Mouse (Mus musculus) intestine, embryonic 15.5 days (tissue): ENCODE measurements around the gene Plekhd1. TPM values are rescaled to one million over a fixed set of nuclear protein-coding genes. Genes with fewer than 3 reads are reported as not detected.
A peak's percentile ranks its signal among the peaks of the same experiment; 100 is the strongest.

Experiments used
- ATAC-seq: fragments of 200-750 bp; cut with Nextera tagmentation; 2 replicates; pipeline ENCODE4 v1.8.0; 2017; ENCODE audit warnings: moderate TSS enrichment, moderate library complexity
- H3K27ac ChIP-seq: fragments of 300-500 bp; sonication (generic); 2 replicates; pipeline ENCODE4 v1.5.1; 2015; ENCODE audit warnings: mild to moderate bottlenecking, inconsistent platforms
- H3K27me3 ChIP-seq: fragments of 300-500 bp; sonication (generic); replicated peaks from 2 replicates; pipeline ENCODE4 v1.6.1; 2015; ENCODE audit warnings: inconsistent platforms
- H3K36me3 ChIP-seq: fragments of 300-500 bp; sonication (generic); 2 replicates; pipeline ENCODE4 v1.6.1; 2015; ENCODE audit warnings: inconsistent platforms
- H3K4me1 ChIP-seq: fragments of 300-500 bp; sonication (generic); replicated peaks from 2 replicates; pipeline ENCODE4 v1.6.1; 2015; ENCODE audit warnings: inconsistent platforms
- H3K4me2 ChIP-seq: fragments of 300-500 bp; sonication (generic); replicated peaks from 2 replicates; pipeline ENCODE4 v1.6.1; 2015; ENCODE audit warnings: mild to moderate bottlenecking, inconsistent platforms
- H3K4me3 ChIP-seq: fragments of 300-500 bp; sonication (generic); replicated peaks from 2 replicates; pipeline ENCODE4 v1.5.1; 2015; ENCODE audit warnings: inconsistent platforms
- H3K9ac ChIP-seq: fragments of 300-500 bp; sonication (generic); 2 replicates; pipeline ENCODE4 v1.6.1; 2015; ENCODE audit warnings: inconsistent platforms
- H3K9me3 ChIP-seq: fragments of 300-500 bp; sonication (generic); 2 replicates; pipeline ENCODE4 v1.6.1; 2016; ENCODE audit warnings: inconsistent platforms
- WGBS: fragments of 180-500 bp; shearing (Covaris S2); methylation state at CpG from one replicate; pipeline ENCODE4 v1.1.7; 2015; 5-methylcytosine and 5-hydroxymethylcytosine counted together
- polyA plus RNA-seq: library from polyadenylated mRNA; unstranded; fragments of >200 nt; fragmentation: Nextera tagmentation; extraction: Ambion mirVana; gene quantifications from 2 replicates; pipeline ENCODE4 v1.2.1, GENCODE M21; 2015

Plekhd1 gene
- polyA plus RNA-seq, 1 experiment from 2014 or later: 13.4 TPM

DNA sequence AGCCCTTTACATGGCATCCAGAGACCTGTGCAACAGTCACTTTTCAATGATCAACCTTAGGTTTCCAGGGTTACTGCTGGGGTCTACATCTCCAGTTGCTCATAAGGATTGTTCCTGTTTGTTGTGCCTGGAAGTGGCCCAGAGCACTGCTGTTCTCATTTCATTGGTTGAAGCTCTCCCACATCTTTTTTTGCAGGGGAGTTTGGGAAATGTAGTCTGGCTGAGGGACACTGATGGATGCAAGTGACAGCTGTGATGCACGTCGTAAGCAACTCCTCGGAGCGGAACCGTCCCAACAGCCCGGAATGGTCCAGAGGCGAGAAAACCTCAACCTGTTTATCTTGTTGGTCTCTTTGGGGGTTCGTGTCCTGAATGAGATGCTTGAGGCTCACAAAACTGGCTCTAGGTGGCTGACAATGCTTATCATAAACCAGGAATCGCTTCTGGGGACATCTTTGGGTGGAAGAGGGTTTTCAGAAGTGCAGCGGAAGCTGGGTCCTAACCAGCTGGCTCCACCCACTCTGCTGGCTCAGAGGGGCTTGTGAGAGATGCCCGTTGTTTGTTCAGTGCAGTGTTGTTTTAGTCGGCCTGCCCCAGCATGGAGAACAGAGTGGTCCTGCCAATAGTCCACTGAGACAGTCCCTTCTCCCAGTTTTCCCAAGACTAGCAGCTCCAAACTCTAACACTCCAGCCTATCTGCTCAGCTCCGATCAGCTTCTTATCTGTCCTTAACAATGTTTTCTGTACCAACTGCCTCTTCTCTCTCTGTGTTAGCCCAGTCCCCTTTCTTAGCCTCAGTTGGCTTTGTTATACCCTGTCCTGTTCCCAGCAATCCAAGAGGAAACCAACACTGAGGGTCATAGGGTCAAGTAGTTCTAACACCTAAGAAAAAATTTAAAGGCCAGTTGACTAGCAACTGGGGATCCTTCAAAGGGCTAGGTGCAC lies 42.4 kb downstream of the Plekhd1 start:
- no peaks in the 10 kb centered on the region for H3K36me3 ChIP-seq
- no peak overlapping the region for H3K27ac ChIP-seq
- no peak overlapping the region for H3K9ac ChIP-seq
- no peak overlapping the region for H3K4me3 ChIP-seq
- WGBS: 58% methylated on average over 13 of the region's 13 CpGs
- no peaks in the 10 kb centered on the region; the same call in 1 of the 2 replicates for H3K4me1 ChIP-seq
- no peaks in the 10 kb centered on the region for H3K27me3 ChIP-seq
- no peak for ATAC-seq
- H3K4me2 ChIP-seq: no peak overlapping the region
- H3K9me3 ChIP-seq: no peaks in the 10 kb centered on the region

DNA sequence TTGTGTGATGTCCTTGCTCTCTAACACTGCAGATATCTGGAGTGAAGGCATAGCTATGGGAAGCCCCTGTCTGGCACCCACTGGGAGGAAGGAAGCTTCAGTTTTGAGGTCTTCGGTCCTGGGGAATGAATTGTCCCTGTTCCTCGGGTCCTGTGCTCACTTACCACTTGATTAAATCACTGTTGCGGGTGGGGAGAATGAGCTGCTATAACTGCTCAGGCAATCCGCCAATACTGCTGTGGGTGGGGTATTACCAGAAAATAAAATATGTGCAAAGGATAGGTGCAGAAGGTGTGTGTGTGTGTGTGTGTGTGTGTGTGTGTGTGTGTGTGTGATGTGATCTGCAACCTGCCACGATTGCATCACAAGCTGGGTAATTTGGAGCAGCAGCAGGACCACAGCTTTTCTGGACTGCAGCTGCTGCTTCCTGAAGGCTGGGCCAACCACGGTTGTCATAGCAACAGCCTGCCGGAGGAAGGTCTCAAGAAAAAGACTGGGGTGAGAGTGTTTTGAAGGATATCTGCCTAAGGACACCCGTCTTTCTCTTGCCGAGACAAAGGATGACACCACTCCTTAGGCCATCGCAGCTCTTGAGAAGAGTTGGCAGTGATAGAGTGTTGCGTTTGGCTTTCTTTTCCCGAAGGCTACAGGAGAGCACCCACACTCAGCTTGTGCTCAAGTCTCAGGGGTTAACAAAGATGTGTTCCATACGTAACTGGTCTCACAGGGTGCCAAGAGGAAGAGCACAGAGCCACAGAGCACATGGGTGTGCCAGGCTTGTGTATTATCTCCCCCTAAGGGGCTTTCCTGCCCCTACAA lies 44.3 kb downstream of the Plekhd1 start:
- Histone ChIP-seq H3K4me1 (no peaks in the 10 kb centered on the region; the same call in 1 of the 2 replicates), H3K4me3 (no peak overlapping the region), H3K9me3 (no peaks in the 10 kb centered on the region), H3K4me2 (no peak overlapping the region), H3K36me3 (no peaks in the 10 kb centered on the region), H3K27ac (no peak overlapping the region), H3K27me3 (no peaks in the 10 kb centered on the region), H3K9ac (no peak overlapping the region)
- ATAC-seq: peak; percentile 41; the same call in 1 of the 2 replicates
- 27% methylated on average over 13 of the region's 13 CpGs for WGBS

GRCm38 (mm10) chr12:80737283-80737600 lies 44.9 kb downstream of the Plekhd1 start:
- Histone ChIP-seq H3K9ac (no peak overlapping the region), H3K4me3 (no peak overlapping the region), H3K36me3 (no peaks in the 10 kb centered on the region), H3K4me1 (no peaks in the 10 kb centered on the region; the same call in 1 of the 2 replicates), H3K4me2 (no peak overlapping the region), H3K9me3 (no peaks in the 10 kb centered on the region), H3K27ac (no peak overlapping the region), H3K27me3 (no peaks in the 10 kb centered on the region)
- WGBS: 65% methylated on average over 5 of the region's 5 CpGs
- ATAC-seq: no peak

- 32% methylated on average over 9 of the region's 9 CpGs for WGBS
These were observed 47.1 kb downstream of the Plekhd1 start for GRCm38 (mm10) chr12:80739482-80739881.

GRCm38 (mm10) chr12:80744614-80745013 lies 52.2 kb downstream of the Plekhd1 start:
- ATAC-seq: no peak

More at GRCm38 (mm10) chr12:80739482-80739881, 47.1 kb downstream of the Plekhd1 start:
- no peak overlapping the region for H3K4me3 ChIP-seq
- H3K9ac ChIP-seq: no peak overlapping the region
- H3K27me3 ChIP-seq: no peaks in the 10 kb centered on the region
- H3K9me3 ChIP-seq: no peaks in the 10 kb centered on the region
- H3K27ac ChIP-seq: no peak overlapping the region
- H3K36me3 ChIP-seq: no peaks in the 10 kb centered on the region
- no peak overlapping the region for H3K4me2 ChIP-seq
- no peaks in the 10 kb centered on the region; the same call in 1 of the 2 replicates for H3K4me1 ChIP-seq
- ATAC-seq: no peak

DNA sequence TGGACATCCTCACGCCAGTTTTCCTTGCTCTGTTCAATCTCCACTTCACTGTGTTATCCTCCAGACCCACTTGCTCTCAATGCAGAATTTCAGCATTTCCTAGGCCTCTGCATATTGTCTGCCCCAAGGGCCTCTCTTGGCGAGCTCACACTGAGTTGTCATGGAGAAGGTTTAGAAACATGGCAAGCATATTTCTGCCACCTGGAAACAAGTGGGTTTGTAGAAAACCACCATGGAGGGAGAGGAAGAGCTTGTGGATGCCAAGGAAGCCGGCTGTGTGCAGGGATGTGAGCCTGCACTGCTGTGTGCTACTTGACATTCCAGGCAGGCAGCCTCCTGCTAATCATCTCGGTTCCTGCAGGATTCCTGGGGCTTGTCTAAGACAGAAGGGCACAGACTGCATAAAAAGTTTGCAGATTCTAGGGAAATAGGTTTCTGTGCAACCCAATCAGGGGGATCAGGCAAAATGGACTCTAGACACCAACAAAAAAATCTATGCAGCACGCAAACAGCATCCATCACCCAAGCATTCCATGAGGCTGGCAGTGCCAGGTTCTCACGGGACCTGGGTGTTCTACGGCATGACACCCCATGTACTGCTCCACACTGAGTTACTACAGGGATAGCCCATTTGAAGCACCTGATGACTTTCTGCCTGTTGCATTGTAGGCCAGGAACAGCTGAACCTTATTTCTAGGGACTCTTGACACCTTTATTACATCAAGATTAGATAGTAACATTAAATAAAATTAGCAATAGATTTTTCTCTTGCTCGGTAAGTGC lies 53.8 kb downstream of the Plekhd1 start:
- Histone ChIP-seq H3K36me3 (no peaks in the 10 kb centered on the region), H3K27ac (no peak overlapping the region), H3K9ac (no peak overlapping the region), H3K4me1 (no peaks in the 10 kb centered on the region), H3K9me3 (no peaks in the 10 kb centered on the region), H3K4me2 (no peak overlapping the region), H3K4me3 (no peak overlapping the region), H3K27me3 (no peaks in the 10 kb centered on the region)
- ATAC-seq: no peak
- 54% methylated on average over 8 of the region's 8 CpGs for WGBS

More at GRCm38 (mm10) chr12:80744614-80745013, 52.2 kb downstream of the Plekhd1 start:
- no peaks in the 10 kb centered on the region for H3K9me3 ChIP-seq
- H3K27ac ChIP-seq: no peak overlapping the region
- H3K4me2 ChIP-seq: no peak overlapping the region
- no peaks in the 10 kb centered on the region for H3K4me1 ChIP-seq
- no peak overlapping the region for H3K4me3 ChIP-seq
- no peak overlapping the region for H3K9ac ChIP-seq
- WGBS: 70% methylated on average over 1 of the region's 1 CpGs
- no peaks in the 10 kb centered on the region for H3K36me3 ChIP-seq
- H3K27me3 ChIP-seq: no peaks in the 10 kb centered on the region

- no peak for ATAC-seq
- no peak overlapping the region for H3K4me2 ChIP-seq
- no peak overlapping the region for H3K27ac ChIP-seq
- H3K27me3 ChIP-seq: peaks cover 12% of the 10 kb centered on the region
- no peak overlapping the region for H3K9ac ChIP-seq
- 84% methylated on average over 6 of the region's 6 CpGs for WGBS
- no peaks in the 10 kb centered on the region for H3K9me3 ChIP-seq
- H3K4me3 ChIP-seq: no peak overlapping the region
- no peaks in the 10 kb centered on the region for H3K36me3 ChIP-seq
- H3K4me1 ChIP-seq: no peaks in the 10 kb centered on the region
These were observed 59.2 kb downstream of the Plekhd1 start for GRCm38 (mm10) chr12:80751556-80751955.

- Histone ChIP-seq H3K36me3 (no peaks in the 10 kb centered on the region), H3K4me2 (peak overlapping the region; percentile 99), H3K27me3 (peaks cover 55% of the 10 kb centered on the region), H3K4me1 (peaks cover 28% of the 10 kb centered on the region), H3K27ac (peak overlapping the region; percentile 18; the same call in 1 of the 2 replicates), H3K9ac (peak overlapping the region; percentile 56), H3K9me3 (no peaks in the 10 kb centered on the region), H3K4me3 (peak overlapping the region; percentile 62)
- WGBS: under 1% methylated on average over 119 of the region's 122 CpGs
- peak; percentile 90 for ATAC-seq
These were observed 65.6 kb downstream of the Plekhd1 start for GRCm38 (mm10) chr12:80757751-80758558.

DNA sequence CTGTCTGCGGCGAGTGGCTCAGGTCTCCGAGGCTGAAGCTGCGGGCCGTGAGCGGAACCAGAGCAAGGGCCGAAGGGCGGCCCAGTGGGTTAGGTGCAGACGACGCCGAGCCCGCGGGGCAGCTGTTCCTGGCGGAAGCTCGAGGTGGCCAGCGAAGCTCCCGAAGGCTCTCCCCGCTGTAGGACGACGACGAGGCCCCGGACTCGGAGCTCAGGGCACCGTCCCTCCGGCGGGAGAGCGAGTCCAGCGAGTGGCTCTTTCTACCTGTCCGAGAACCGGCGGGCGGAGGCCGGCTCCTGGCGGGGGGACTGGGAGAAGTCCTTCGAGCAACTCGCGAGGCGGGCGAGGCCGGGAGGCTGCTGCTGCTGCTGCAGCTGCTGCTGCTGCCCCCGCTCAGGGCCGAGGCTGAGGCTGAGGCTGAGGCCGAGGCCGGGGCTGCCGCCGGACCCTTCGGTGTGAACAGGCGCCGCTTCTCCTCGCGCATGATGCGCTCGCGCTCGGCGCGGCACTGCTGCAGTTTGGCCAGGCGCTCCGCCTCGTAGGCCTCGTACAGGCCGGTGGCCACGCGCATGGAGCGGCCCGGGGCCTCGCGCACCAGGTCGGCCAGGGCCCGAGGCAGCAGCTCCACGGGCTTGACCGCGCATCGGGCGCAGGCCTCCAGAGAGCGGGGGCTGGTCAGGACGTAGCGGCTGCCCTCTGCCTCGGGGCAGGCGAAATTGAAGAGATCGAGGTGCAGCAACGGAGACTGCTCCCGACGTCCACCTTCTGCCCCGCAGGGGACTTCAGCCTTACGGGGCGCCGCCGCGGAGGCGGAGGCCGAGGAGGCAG lies 66.4 kb downstream of the Plekhd1 start:
- H3K4me2 ChIP-seq: peak overlapping the region; percentile 99
- 2% methylated on average over 89 of the region's 92 CpGs for WGBS
- ATAC-seq: no peak; the same call in none of the 2 replicates
- no peaks in the 10 kb centered on the region for H3K36me3 ChIP-seq
- peak overlapping the region; percentile 56 for H3K9ac ChIP-seq
- H3K4me3 ChIP-seq: peak overlapping the region; percentile 62
- peaks cover 28% of the 10 kb centered on the region for H3K4me1 ChIP-seq
- peaks cover 55% of the 10 kb centered on the region for H3K27me3 ChIP-seq
- no peak overlapping the region for H3K27ac ChIP-seq
- H3K9me3 ChIP-seq: no peaks in the 10 kb centered on the region

DNA sequence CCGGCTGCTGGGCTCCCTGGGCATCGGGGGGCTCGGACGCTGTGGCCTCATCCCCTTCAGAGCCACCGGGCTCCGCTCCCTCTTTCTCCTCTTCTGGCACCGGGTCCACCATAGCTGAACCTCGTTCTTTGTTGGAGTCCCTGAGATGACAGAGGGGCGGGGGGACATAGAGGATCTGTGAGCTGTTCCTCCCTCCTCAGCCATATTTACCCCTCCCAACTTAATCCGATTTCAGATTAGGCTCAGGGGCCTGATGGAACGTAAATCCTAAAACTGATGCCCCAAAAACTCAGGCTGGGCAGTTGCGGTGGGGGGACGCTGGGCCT lies 67.0 kb downstream of the Plekhd1 start:
- H3K36me3 ChIP-seq: no peaks in the 10 kb centered on the region
- no peak for ATAC-seq
- peaks cover 28% of the 10 kb centered on the region for H3K4me1 ChIP-seq
- no peak overlapping the region for H3K27ac ChIP-seq
- H3K4me2 ChIP-seq: peak overlapping the region; percentile 99
- peak overlapping the region; percentile 62 for H3K4me3 ChIP-seq
- H3K9ac ChIP-seq: peak overlapping the region; percentile 56
- H3K9me3 ChIP-seq: no peaks in the 10 kb centered on the region
- H3K27me3 ChIP-seq: peaks cover 55% of the 10 kb centered on the region
- 7% methylated on average over 12 of the region's 13 CpGs for WGBS
